Mouse (Mus musculus): ENCODE results near the gene Copz2.

DNA sequence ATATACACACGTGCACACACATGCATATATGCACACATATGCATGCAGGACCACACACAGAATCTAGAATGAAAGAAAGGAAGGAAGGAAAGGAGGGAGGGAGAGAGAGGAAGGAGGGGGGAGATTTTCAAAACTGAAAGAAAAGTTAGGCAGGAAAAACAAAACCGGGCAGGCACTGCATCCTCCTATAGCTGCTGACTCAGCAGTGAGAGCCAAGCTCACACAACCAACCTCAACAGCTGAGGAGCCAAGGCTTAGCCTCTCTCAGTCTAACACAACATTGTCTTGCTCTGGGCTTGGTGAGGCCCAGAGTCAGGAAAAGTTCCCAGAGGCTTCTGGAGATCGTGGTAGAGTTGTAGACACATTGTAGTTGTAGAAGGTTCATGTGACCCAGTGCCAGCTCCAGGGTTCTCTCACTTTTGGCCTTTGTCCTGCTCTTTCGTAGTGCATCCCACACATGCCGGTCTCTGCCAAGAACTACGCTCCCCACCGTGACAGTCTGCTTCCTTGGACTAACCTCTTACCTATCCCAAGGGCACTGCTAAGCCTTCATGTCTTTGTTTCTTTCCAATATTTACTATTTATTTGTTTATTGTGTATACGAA is 37.4 kb downstream of the Copz2 start:
- TF ChIP-seq POLR2A (IDR thresholded peaks at IDR 0.05; ENCODE audit: low read depth, low read length) (no peak), CTCF (IDR thresholded peaks at IDR 0.05; ENCODE audit: extremely low read depth, insufficient read length, insufficient replicate concordance, low read depth, low read length) (no peak)

All from small intestine, adult 2 months (tissue).